Mouse (Mus musculus): ENCODE data around the gene Hs3st2. TPM values are rescaled to one million over a fixed set of nuclear protein-coding genes. Genes with fewer than 3 reads are reported as not detected.
A peak's percentile ranks its signal among the peaks of the same experiment; 100 is the strongest.

Hs3st2 gene
- total RNA-seq, 1 experiment from 2014 or later, result not detected

- peak; percentile 9 to 28; a peak in 3 of 4 replicates for ATAC-seq (replicated peaks in 1 of 2; ENCODE audit: insufficient read depth in 1 of 2, low FRiP score in 2 of 2, low TSS enrichment in 1 of 2, low read depth in 1 of 2, poor library complexity in 2 of 2, severe bottlenecking in 2 of 2)
These were observed 125.1 kb downstream of the Hs3st2 start for GRCm38 (mm10) chr7:121516727-121517126.

GRCm38 (mm10) chr7:121517165-121517591 is 125.5 kb downstream of the Hs3st2 start:
- ATAC-seq (replicated peaks in 1 of 2; ENCODE audit: insufficient read depth in 1 of 2, low FRiP score in 2 of 2, low TSS enrichment in 1 of 2, low read depth in 1 of 2, poor library complexity in 2 of 2, severe bottlenecking in 2 of 2), result peak; percentile 86 to 92

GRCm38 (mm10) chr7:121522125-121522524 is 130.5 kb downstream of the Hs3st2 start:
- ATAC-seq (replicated peaks in 1 of 2; ENCODE audit: insufficient read depth in 1 of 2, low FRiP score in 2 of 2, low TSS enrichment in 1 of 2, low read depth in 1 of 2, poor library complexity in 2 of 2, severe bottlenecking in 2 of 2), result no peak

GRCm38 (mm10) chr7:121529023-121529422 is 137.4 kb downstream of the Hs3st2 start:
- ATAC-seq (replicated peaks in 1 of 2; ENCODE audit: insufficient read depth in 1 of 2, low FRiP score in 2 of 2, low TSS enrichment in 1 of 2, low read depth in 1 of 2, poor library complexity in 2 of 2, severe bottlenecking in 2 of 2), result no peak

GRCm38 (mm10) chr7:121533639-121534038 is 142.0 kb downstream of the Hs3st2 start:
- ATAC-seq (replicated peaks in 1 of 2; ENCODE audit: insufficient read depth in 1 of 2, low FRiP score in 2 of 2, low TSS enrichment in 1 of 2, low read depth in 1 of 2, poor library complexity in 2 of 2, severe bottlenecking in 2 of 2), result no peak

- ATAC-seq (replicated peaks in 1 of 2; ENCODE audit: insufficient read depth in 1 of 2, low FRiP score in 2 of 2, low TSS enrichment in 1 of 2, low read depth in 1 of 2, poor library complexity in 2 of 2, severe bottlenecking in 2 of 2), result 0 out of 4 replicates have a peak, but pooled peaks of 1 of the 2 experiments have one; percentile 10
These were observed 142.7 kb downstream of the Hs3st2 start for GRCm38 (mm10) chr7:121534386-121534785.

GRCm38 (mm10) chr7:121535987-121536386 is 144.3 kb downstream of the Hs3st2 start:
- no peak for ATAC-seq (replicated peaks in 1 of 2; ENCODE audit: insufficient read depth in 1 of 2, low FRiP score in 2 of 2, low TSS enrichment in 1 of 2, low read depth in 1 of 2, poor library complexity in 2 of 2, severe bottlenecking in 2 of 2)

GRCm38 (mm10) chr7:121539405-121540275 is 148.0 kb downstream of the Hs3st2 start:
- ATAC-seq (replicated peaks in 1 of 2; ENCODE audit: insufficient read depth in 1 of 2, low FRiP score in 2 of 2, low TSS enrichment in 1 of 2, low read depth in 1 of 2, poor library complexity in 2 of 2, severe bottlenecking in 2 of 2), result peak; percentile 53 to 54; a peak in 3 of 4 replicates

GRCm38 (mm10) chr7:121542458-121542857 is 150.8 kb downstream of the Hs3st2 start:
- peak in 1 of 2 experiments; percentile 39; a peak in 1 of 4 replicates for ATAC-seq (replicated peaks in 1 of 2; ENCODE audit: insufficient read depth in 1 of 2, low FRiP score in 2 of 2, low TSS enrichment in 1 of 2, low read depth in 1 of 2, poor library complexity in 2 of 2, severe bottlenecking in 2 of 2)

- no peak for ATAC-seq (replicated peaks in 1 of 2; ENCODE audit: insufficient read depth in 1 of 2, low FRiP score in 2 of 2, low TSS enrichment in 1 of 2, low read depth in 1 of 2, poor library complexity in 2 of 2, severe bottlenecking in 2 of 2)
These were observed 157.8 kb downstream of the Hs3st2 start for GRCm38 (mm10) chr7:121549329-121550022.
